Mouse (Mus musculus) testis, adult 2 months (tissue): ENCODE measurements around the gene Theg. TPM values are rescaled to one million over a fixed set of nuclear protein-coding genes. Genes with fewer than 3 reads are reported as not detected.

Experiments used
- H3K27ac ChIP-seq: fragments of 200-500 bp; 2 replicates; pipeline ENCODE4 v1.5.1; 2012; ENCODE audit warnings: low read depth, low read length; ENCODE audit not compliant: control insufficient read depth, insufficient read depth
- H3K27me3 ChIP-seq: fragments of 200-500 bp; 2 replicates; pipeline ENCODE4 v1.6.1; 2012; ENCODE audit warnings: mild to moderate bottlenecking, low read length, moderate library complexity; ENCODE audit not compliant: control insufficient read depth, insufficient read depth
- H3K36me3 ChIP-seq: fragments of 200-500 bp; 2 replicates; pipeline ENCODE4 v1.6.1; 2012; ENCODE audit warnings: mild to moderate bottlenecking, low read length; ENCODE audit not compliant: control insufficient read depth, insufficient read depth
- H3K4me1 ChIP-seq: fragments of 200-500 bp; 2 replicates; pipeline ENCODE4 v1.6.1; 2012; ENCODE audit warnings: low read length; ENCODE audit not compliant: control insufficient read depth, insufficient read depth
- H3K4me3 ChIP-seq: fragments of 200-500 bp; 2 replicates; pipeline ENCODE4 v1.5.1; 2012; ENCODE audit warnings: low read depth, mild to moderate bottlenecking, low read length, moderate library complexity, mixed read lengths; ENCODE audit not compliant: control insufficient read depth
- CTCF ChIP-seq: fragments of 200-500 bp; IDR thresholded peaks from 2 replicates; pipeline ENCODE4 v1.5.1; 2012; ENCODE audit warnings: low read depth, mild to moderate bottlenecking, inconsistent platforms, low read length, moderate library complexity; ENCODE audit not compliant: control insufficient read depth, insufficient read depth, insufficient replicate concordance
- POLR2A ChIP-seq: fragments of 200-500 bp; IDR thresholded peaks from 2 replicates; pipeline ENCODE4 v1.6.1; 2012; ENCODE audit warnings: low read depth, mild to moderate bottlenecking, inconsistent platforms, low read length, moderate library complexity; ENCODE audit not compliant: control insufficient read depth
- polyA plus RNA-seq: library from polyadenylated mRNA; depleted of rRNA; stranded (reverse); fragments of >200 nt; gene quantifications from 2 replicates; pipeline ENCODE4 v1.2.3, GENCODE M21; 2012

Gene Theg
- polyA plus RNA-seq, 1 experiment = 407 TPM

DNA sequence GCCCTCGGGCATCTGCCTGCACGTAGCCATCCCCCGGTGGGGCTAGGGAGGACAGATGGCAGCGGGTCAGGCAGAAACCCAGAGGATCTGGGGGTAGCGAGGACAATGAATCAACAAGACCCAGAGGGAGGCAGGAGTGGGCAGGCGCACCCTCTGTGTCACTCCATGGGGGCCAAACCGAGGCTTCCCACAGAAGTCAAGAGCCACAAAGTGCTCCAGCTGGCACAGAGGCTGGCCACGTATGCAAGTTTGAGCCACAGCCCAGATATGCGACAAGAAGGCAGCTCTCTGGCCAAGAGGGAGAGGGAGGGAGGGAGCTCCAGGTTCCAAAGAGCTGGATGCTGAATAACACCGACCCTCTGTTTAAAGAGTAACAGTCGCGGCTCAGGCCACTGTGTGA, 36.8 kb upstream of the Theg start:
- Histone ChIP-seq H3K4me3 (no peak overlapping the region), H3K4me1 (no peaks in the 10 kb centered on the region), H3K27me3 (no peaks in the 10 kb centered on the region), H3K36me3 (no peaks in the 10 kb centered on the region), H3K27ac (no peak overlapping the region)
- TF ChIP-seq CTCF = no peak
- TF ChIP-seq POLR2A = no peak

DNA sequence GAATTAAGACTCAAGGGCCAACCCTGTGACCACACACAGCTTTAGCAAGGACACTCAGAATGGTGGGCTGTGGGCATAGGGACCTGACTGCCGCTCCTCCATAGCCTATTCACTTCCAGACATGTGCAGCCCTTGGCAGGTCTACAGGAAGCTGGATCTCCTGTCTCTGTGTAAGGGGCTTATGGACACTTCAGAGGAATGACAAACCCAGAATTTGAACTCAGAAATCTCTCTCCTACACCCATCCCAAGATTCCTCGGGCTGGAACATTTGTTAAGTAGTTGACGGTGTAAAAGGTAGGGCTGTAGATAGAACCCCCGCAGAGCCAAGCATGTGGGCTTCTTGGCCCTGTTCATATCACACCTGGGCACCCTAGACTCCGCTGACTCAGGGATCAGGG, 29.2 kb upstream of the Theg start:
- TF ChIP-seq POLR2A (no peak), CTCF (no peak)
- H3K4me3 ChIP-seq = no peak overlapping the region
- peaks cover 24% of the 10 kb centered on the region for H3K4me1 ChIP-seq
- H3K27ac ChIP-seq = no peak overlapping the region
- H3K36me3 ChIP-seq = no peaks in the 10 kb centered on the region
- no peaks in the 10 kb centered on the region for H3K27me3 ChIP-seq

DNA sequence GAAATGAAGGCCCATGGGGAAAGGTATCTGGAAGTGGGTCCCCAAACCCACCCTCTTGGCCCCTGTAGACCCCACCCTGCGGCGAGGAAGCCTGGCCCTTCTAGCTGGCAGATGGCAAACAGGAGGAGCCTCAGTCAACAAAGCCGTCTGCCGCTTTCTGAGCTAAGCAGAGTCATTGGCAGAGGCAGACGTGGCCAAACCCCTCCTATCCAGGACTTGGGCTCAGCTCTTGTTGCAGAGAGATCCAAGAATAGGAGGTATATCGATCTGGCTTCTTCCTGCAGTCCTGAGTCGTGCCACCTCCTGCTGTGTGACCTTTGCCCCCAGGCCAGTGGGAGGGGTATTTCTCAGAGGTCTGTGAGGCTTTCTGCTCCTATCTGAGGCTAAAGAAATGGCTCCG, 28.7 kb upstream of the Theg start:
- H3K27ac ChIP-seq = no peak overlapping the region

DNA sequence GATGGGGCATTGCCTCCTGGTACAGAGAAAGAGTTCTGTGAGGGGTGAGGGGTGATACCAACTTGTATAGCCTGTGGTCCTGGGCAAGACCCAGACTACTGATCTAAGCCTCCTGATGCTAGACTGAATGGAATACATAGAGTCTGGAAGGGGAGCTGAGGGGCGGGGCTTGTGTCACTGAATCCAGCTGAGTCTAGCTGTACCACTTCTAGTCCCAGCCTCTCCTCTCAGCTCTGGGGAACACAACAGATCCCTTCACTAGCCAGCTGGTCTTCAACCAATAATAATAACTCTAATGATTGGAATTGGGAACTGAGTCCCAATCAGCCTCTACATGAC, 27.1 kb upstream of the Theg start:
- TF ChIP-seq POLR2A (no peak), CTCF (no peak)
- Histone ChIP-seq H3K27me3 (no peaks in the 10 kb centered on the region), H3K4me3 (no peak overlapping the region), H3K4me1 (peaks cover 25% of the 10 kb centered on the region), H3K36me3 (no peaks in the 10 kb centered on the region), H3K27ac (no peak overlapping the region)

More for the DNA sequence above, 28.7 kb upstream of the Theg start:
- no peaks in the 10 kb centered on the region for H3K27me3 ChIP-seq
- no peak for TF ChIP-seq CTCF
- no peak for TF ChIP-seq POLR2A
- no peak overlapping the region for H3K4me3 ChIP-seq
- H3K4me1 ChIP-seq = peaks cover 25% of the 10 kb centered on the region
- H3K36me3 ChIP-seq = no peaks in the 10 kb centered on the region

DNA sequence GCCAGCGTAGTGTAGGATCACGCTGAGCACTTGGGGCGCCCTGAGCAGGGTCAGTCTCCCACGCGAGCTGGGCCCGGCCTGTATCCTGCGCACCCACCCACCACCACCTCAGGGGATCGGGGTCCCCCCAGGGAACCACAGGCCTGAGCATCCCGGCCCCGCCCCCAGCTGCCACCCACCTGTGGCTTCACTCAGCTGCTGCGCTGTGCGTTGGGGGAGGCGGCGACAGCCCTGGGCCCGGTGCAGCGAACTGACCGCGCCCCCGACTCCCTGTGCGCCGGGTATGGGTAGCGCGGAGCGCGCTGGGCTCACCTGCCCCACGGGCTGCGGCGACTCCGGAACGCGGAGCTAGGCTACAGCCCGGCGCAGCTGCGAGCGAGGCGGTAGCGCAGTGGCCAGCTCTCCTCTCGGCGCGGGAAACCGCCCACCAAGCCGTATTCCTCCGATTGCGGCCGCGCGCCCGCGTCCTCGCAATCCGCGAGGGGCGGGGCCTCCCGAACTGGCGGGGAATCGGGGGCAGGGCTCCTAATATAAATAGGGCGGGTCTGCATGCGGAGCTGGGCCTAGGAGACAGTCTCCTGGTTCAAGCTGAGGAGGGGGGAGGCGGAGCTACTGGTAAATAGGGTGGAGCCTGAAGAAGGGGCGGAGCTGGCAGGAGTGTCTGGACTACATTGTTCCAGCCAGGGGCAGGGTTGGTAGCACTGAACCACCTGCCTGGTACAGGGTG, 26.6 kb upstream of the Theg start, which contains the start of gene C2cd4c:
Gene C2cd4c, minus strand, starts transcription at position 448 of the 727 bp plus-strand sequence.
- Histone ChIP-seq H3K4me1 (peaks cover 25% of the 10 kb centered on the region), H3K36me3 (no peaks in the 10 kb centered on the region), H3K4me3 (peak within 1 kb of the TSS; percentile 66), H3K27me3 (no peaks in the 10 kb centered on the region), H3K27ac (no peak within 1 kb of the TSS)
- TF ChIP-seq CTCF = no peak
- TF ChIP-seq POLR2A = no peak

DNA sequence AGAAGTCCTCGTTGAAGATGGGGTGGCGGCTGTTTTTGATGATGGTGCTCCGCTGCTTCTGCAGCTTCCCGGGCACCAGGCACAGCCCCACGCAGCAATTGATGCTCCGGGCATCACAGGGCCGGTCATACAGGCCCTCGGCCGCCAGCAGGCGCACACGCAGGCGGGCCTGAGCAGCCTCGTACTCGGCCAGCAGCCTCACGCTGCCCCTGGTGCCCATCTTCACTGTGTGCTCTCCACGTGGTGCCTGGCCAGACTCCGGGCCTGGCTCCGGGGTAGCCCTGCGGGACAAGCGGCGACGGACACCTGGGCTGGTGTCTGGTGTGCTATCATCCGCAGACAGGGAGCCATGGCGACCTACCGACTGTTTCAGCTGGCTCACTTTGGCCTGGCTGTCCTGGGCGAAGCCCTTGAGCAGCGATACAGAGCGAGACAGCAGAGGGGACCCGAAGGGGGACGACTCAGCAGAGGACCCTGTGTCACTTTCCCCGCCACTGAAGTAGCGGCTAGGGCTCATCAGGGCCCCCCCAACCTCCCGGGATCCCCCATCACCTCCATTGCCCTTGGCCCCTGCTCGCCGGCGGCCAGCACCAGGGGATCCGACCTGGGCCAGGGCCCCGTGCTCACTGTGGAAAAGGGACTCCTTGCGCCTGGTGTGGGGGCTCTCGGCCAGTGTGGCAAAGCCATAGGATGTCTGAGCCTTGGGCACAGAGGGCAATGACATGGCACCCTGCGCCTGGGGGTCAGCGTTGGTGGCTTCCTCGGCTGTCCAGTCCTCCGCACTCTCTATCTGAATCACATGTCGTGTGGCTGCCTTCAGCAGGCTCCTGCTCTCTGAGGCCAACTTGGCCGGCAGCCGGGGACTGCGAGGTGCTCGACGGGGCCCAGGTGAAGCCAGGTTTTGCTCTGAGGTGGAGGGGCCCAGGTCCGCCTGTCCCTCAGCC, 25.3 kb upstream of the Theg start:
- Histone ChIP-seq H3K36me3 (no peaks in the 10 kb centered on the region), H3K27ac (no peak overlapping the region), H3K27me3 (no peaks in the 10 kb centered on the region), H3K4me3 (no peak overlapping the region), H3K4me1 (peaks cover 25% of the 10 kb centered on the region)
- TF ChIP-seq POLR2A (no peak), CTCF (peak; percentile 21; the same call in 1 of the 2 replicates)

DNA sequence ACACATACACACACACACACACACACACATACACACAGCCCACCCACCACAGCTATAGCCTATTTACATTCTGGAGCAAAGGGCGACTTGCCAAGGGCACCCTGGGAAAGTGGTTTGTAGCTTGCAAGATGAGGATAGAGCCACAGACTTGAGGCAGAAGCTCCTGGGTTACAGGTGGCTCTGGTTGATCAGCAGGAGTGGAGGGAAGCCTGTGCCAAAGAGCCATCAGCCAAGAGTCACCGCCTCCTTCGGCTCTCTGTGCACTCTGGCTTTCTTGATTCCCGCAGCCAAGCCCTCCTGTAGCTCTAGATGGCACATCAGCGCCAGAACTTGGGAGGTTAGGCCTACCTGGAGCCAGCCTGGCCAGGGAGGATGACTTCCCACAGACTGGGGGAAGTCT, 24.2 kb upstream of the Theg start:
- H3K27me3 ChIP-seq = no peaks in the 10 kb centered on the region
- TF ChIP-seq CTCF (no peak), POLR2A (no peak)
- no peaks in the 10 kb centered on the region for H3K36me3 ChIP-seq
- H3K27ac ChIP-seq = no peak overlapping the region
- H3K4me1 ChIP-seq = peaks cover 25% of the 10 kb centered on the region
- H3K4me3 ChIP-seq = no peak overlapping the region
